Mouse (Mus musculus) stomach, embryonic 15.5 days (tissue): ENCODE results near the gene Herpud2. TPM values are rescaled to one million over a fixed set of nuclear protein-coding genes. Genes with fewer than 3 reads are reported as not detected.
A peak's percentile ranks its signal among the peaks of the same experiment; 100 is the strongest.

Experiments
- ATAC-seq: fragments of 200-750 bp; cut with Nextera tagmentation; 2 replicates; pipeline ENCODE4 v1.8.0; 2017; ENCODE audit warnings: low read depth, moderate number of reproducible peaks, moderate TSS enrichment; ENCODE audit not compliant: insufficient read depth, low FRiP score
- H3K27ac ChIP-seq: fragments of 300-500 bp; sonication (generic); 2 replicates; pipeline ENCODE4 v1.5.1; 2015; ENCODE audit warnings: mild to moderate bottlenecking, inconsistent platforms
- H3K27me3 ChIP-seq: fragments of 300-500 bp; sonication (generic); replicated peaks from 2 replicates; pipeline ENCODE4 v1.6.1; 2015; ENCODE audit warnings: inconsistent platforms
- H3K36me3 ChIP-seq: fragments of 300-500 bp; sonication (generic); 2 replicates; pipeline ENCODE4 v1.6.1; 2015; ENCODE audit warnings: inconsistent platforms
- H3K4me1 ChIP-seq: fragments of 300-500 bp; sonication (generic); 2 replicates; pipeline ENCODE4 v1.6.1; 2015; ENCODE audit warnings: inconsistent platforms
- H3K4me2 ChIP-seq: fragments of 300-500 bp; sonication (generic); 2 replicates; pipeline ENCODE4 v1.6.1; 2015; ENCODE audit warnings: mild to moderate bottlenecking, inconsistent platforms
- H3K4me3 ChIP-seq: fragments of 300-500 bp; sonication (generic); replicated peaks from 2 replicates; pipeline ENCODE4 v1.5.1; 2015; ENCODE audit warnings: inconsistent platforms
- H3K9ac ChIP-seq: fragments of 300-500 bp; sonication (generic); 2 replicates; pipeline ENCODE4 v1.6.1; 2015; ENCODE audit warnings: inconsistent platforms
- H3K9me3 ChIP-seq: fragments of 300-500 bp; sonication (generic); 2 replicates; pipeline ENCODE4 v1.6.1; 2016; ENCODE audit warnings: inconsistent platforms
- WGBS: fragments of 180-500 bp; shearing (Covaris S2); methylation state at CpG from one replicate; pipeline ENCODE4 v1.1.7; 2015; 5-methylcytosine and 5-hydroxymethylcytosine counted together
- polyA plus RNA-seq: library from polyadenylated mRNA; unstranded; fragments of >200 nt; fragmentation: Nextera tagmentation; extraction: Ambion mirVana; gene quantifications from 2 replicates; pipeline ENCODE4 v1.2.1, GENCODE M21; 2015

The Herpud2 gene
- polyA plus RNA-seq, 1 experiment from 2014 or later, result 31.0 TPM

DNA sequence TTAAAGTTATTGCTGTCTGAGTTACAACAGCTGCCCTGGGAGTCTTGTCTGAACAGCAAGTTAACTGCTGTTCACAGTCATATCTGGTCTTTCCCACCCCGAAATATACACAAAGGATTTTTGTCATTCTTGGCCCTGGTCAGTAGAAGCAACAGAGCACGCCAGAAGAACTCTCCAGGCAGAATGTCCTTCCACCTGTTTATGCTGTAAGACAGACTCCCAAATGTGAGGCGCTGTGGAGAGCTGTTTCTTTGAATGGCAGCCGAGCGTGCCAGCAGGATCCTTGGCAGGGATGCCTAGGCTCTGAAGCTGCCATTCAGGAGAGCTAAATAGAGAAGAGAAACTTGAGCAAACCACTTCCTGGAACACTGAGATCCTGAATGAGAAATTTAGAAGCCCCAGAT, 23.4 kb upstream of the Herpud2 start:
- H3K27ac ChIP-seq, result peak overlapping the region; percentile 62
- no peaks in the 10 kb centered on the region for H3K27me3 ChIP-seq
- no peak overlapping the region for H3K9ac ChIP-seq
- H3K4me1 ChIP-seq, result peaks cover 23% of the 10 kb centered on the region
- no peaks in the 10 kb centered on the region for H3K36me3 ChIP-seq
- no peaks in the 10 kb centered on the region for H3K9me3 ChIP-seq
- ATAC-seq, result peak; percentile 32; the same call in 1 of the 2 replicates
- H3K4me2 ChIP-seq, result peak overlapping the region; percentile 35
- H3K4me3 ChIP-seq, result no peak overlapping the region; the same call in 1 of the 2 replicates
- WGBS, result 38% methylated on average over 5 of the region's 5 CpGs

DNA sequence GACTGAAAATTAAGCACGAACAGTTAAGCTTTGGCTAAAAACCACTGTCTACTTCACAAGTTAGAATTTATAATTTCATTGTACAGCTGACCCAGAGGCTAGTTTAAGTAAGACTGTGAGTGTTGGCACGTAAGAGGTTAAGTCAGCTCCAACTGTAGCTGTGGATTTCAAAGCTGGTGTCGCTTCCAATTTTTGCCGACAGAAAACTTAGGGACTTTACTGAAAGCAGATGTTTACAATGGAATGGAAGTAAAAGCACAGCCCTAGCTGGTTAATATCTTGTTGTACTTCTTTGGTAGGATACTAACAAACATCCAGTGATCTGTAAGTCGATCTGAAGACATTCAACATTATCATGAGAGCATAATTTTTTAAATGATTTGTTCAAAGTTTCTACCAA, 23.0 kb upstream of the Herpud2 start:
- H3K4me1 ChIP-seq, result peaks cover 23% of the 10 kb centered on the region
- 43% methylated on average over 5 of the region's 5 CpGs for WGBS
- peak overlapping the region; percentile 35 for H3K4me2 ChIP-seq
- no peaks in the 10 kb centered on the region for H3K36me3 ChIP-seq
- peak overlapping the region; percentile 62 for H3K27ac ChIP-seq
- H3K4me3 ChIP-seq, result no peak overlapping the region
- H3K9me3 ChIP-seq, result no peaks in the 10 kb centered on the region
- no peak for ATAC-seq
- H3K27me3 ChIP-seq, result no peaks in the 10 kb centered on the region
- no peak overlapping the region for H3K9ac ChIP-seq

DNA sequence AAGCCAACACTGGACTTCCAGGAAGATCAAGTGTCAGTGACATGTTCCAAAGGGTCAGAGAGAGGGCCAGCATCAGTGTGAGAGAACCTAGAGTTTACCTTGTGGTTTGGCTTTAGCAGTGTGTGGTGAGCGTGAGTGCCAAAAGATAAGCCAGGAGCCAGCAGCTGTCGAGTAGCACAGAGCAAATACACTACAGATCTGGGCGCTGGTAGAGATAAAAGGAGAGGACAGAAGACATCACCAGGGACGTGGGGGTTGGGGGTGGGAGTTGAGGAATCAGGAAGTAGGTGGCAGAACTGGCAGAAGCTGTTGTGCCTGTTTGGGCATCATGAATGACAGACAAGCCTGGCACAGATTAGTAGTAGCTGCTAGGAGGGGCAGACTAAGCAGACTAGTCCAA, 21.6 kb upstream of the Herpud2 start:
- peak; percentile 77 for ATAC-seq
- H3K27me3 ChIP-seq, result no peaks in the 10 kb centered on the region
- no peak overlapping the region for H3K4me2 ChIP-seq
- H3K9ac ChIP-seq, result no peak overlapping the region
- H3K27ac ChIP-seq, result peak overlapping the region; percentile 31; the same call in 1 of the 2 replicates
- 44% methylated on average over 4 of the region's 4 CpGs for WGBS
- no peak overlapping the region for H3K4me3 ChIP-seq
- H3K36me3 ChIP-seq, result no peaks in the 10 kb centered on the region
- peaks cover 23% of the 10 kb centered on the region for H3K4me1 ChIP-seq
- H3K9me3 ChIP-seq, result no peaks in the 10 kb centered on the region

DNA sequence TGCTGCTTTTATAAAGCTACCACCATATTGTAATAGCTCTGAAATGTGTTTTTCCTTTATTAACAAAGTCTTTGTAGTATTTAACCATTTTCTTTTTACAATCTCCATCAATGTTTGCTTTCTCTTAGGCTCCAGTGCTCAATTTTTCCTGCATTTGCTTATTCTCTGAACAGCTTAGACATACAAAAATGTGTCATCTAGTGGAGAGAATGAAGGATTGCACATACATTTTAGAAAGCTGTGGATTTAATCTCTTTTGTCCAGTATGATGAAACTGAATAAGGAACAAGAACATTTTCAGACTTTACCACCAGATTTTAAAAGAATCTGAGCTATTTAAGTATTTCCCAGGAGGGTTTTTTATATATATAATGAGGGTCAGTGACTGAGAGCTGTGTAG, 18.0 kb upstream of the Herpud2 start:
- Histone ChIP-seq H3K36me3 (no peaks in the 10 kb centered on the region), H3K27me3 (no peaks in the 10 kb centered on the region), H3K4me1 (0 out of 2 replicates have a peak, but pooled peaks cover 9% of the 10 kb centered on the region), H3K27ac (peak overlapping the region; percentile 40; the same call in 1 of the 2 replicates), H3K9ac (no peak overlapping the region), H3K9me3 (no peaks in the 10 kb centered on the region), H3K4me3 (no peak overlapping the region), H3K4me2 (no peak overlapping the region)
- no peak for ATAC-seq

DNA sequence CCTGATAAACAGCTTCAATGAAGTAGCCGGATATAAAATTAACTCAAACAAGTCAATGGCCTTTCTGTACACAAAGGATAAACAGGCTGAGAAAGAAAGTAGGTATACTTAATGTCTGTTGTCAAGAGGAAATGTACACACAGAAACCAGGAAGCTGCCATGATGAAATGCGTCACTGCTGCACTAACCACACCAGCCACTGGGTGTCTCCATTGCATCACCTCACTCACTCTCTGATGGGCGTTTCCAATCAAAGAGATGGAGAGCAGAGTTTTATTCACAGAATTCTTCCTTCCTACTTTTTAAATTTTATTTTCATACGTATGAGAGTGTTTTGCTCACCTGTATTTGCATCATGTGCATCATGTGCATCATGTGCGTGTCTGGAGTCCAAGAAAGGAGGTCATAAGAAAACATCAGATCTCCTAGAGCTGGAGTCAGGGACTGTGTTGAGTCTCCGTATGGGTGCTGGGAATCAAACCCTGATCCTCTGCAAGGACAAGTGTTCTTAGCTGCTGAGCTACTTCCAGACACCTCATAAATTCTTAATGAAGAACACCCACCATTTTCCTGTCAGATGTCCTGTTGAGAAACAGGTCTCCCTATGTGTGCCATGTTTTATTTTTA, 16.0 kb upstream of the Herpud2 start:
- Histone ChIP-seq H3K36me3 (no peaks in the 10 kb centered on the region), H3K27me3 (no peaks in the 10 kb centered on the region), H3K9me3 (no peaks in the 10 kb centered on the region), H3K27ac (no peak overlapping the region), H3K9ac (no peak overlapping the region), H3K4me2 (no peak overlapping the region), H3K4me1 (no peaks in the 10 kb centered on the region), H3K4me3 (no peak overlapping the region)
- 29% methylated on average over 6 of the region's 6 CpGs for WGBS
- peak; percentile 50; the same call in 1 of the 2 replicates for ATAC-seq

DNA sequence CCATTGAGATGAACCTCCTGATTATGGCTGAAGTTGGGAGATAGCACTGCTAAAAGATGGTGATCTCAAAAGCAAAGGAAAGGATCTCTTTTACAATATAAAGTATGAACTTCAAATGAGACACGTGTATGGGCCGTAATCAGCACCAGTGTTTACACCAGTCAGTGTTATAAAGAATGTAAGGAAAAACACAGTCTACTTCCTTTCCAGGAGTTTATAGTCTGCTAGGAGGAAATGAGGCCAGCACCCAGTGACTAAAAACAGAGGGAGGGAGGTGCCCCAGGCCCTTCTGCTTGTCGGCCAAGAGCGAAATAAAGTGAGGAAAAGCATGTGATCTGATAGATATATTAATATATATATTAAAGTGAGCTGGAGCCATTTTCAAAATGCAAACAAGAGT, 6.6 kb upstream of the Herpud2 start:
- H3K4me1 ChIP-seq, result no peaks in the 10 kb centered on the region
- no peak overlapping the region for H3K9ac ChIP-seq
- no peaks in the 10 kb centered on the region for H3K27me3 ChIP-seq
- no peaks in the 10 kb centered on the region for H3K9me3 ChIP-seq
- H3K27ac ChIP-seq, result no peak overlapping the region
- H3K4me2 ChIP-seq, result no peak overlapping the region
- no peak overlapping the region for H3K4me3 ChIP-seq
- 45% methylated on average over 4 of the region's 4 CpGs for WGBS
- ATAC-seq, result no peak
- H3K36me3 ChIP-seq, result no peaks in the 10 kb centered on the region

DNA sequence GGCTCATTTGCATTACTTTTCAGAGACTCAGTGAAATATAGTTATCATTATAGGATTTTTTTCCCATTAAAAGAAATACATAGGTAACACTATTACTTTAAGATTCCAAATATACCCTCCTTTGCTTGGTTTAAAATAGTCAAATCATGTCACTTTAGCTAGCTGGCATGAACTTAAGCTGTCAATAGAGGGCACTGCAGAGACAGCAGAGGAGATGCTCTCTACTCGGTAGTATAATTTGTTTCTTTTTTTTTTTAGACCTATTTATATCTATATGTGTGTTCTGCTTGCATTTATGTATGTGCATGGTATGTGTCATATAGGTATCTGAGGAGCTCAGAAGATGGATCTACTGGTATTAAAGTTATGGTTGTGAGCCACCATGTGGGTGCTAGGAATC, 4.8 kb upstream of the Herpud2 start:
- WGBS, result 20% methylated on average over 1 of the region's 1 CpGs
- no peak for ATAC-seq
- no peak overlapping the region for H3K9ac ChIP-seq
- H3K4me2 ChIP-seq, result no peak overlapping the region
- H3K36me3 ChIP-seq, result no peaks in the 10 kb centered on the region
- no peak overlapping the region for H3K4me3 ChIP-seq
- H3K4me1 ChIP-seq, result peaks cover 6% of the 10 kb centered on the region; the same call in 1 of the 2 replicates
- no peaks in the 10 kb centered on the region for H3K9me3 ChIP-seq
- no peaks in the 10 kb centered on the region for H3K27me3 ChIP-seq
- H3K27ac ChIP-seq, result no peak overlapping the region

DNA sequence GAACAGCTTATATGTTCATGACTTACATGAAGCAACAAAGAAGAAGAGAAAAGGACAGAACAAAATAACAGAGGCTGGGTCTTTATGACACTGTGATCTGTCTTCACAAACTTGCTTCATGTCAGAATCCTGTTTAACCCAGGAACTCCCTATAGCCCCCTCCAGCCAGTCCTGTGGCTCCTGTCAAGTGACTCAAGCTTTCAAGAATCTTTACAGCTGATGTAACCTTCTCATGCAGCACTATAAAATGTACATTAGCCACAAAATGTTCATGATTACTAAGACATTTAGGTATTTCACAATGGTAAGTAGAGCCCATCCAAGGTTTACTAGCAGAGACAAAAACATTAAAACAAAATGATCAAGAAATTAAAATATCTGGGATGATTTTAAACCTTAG, 1.4 kb upstream of the Herpud2 start:
- no peak overlapping the region for H3K4me2 ChIP-seq
- H3K4me1 ChIP-seq, result peaks cover 13% of the 10 kb centered on the region
- H3K27me3 ChIP-seq, result no peaks in the 10 kb centered on the region
- H3K4me3 ChIP-seq, result no peak overlapping the region
- no peak overlapping the region for H3K9ac ChIP-seq
- ATAC-seq, result no peak
- H3K36me3 ChIP-seq, result no peaks in the 10 kb centered on the region
- H3K27ac ChIP-seq, result no peak overlapping the region
- H3K9me3 ChIP-seq, result no peaks in the 10 kb centered on the region

DNA sequence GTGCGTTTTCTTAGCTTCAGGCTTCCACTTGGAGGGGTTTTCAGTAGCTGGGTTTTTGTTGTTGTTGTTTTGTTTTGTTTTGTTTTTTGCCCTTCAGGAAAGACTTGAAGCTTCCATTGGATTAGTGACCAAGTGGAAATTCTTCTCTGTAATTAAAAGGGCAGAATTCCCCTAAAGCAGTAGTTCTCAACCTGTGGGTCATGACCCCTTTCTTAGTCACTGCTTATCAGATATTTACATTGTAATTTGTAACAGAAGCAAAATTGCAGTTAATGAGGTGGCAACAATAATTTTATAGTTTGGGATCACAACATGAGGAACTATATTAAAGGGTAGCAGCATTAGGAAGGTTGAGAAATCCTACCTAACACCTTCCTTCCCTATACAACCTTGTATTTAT, 837 bp upstream of the Herpud2 start:
- H3K4me1 ChIP-seq, result peaks cover 13% of the 10 kb centered on the region
- WGBS, result 6% methylated on average over 1 of the region's 1 CpGs
- no peaks in the 10 kb centered on the region for H3K9me3 ChIP-seq
- no peak for ATAC-seq
- no peaks in the 10 kb centered on the region for H3K36me3 ChIP-seq
- H3K27ac ChIP-seq, result peak overlapping the region; percentile 100
- no peaks in the 10 kb centered on the region for H3K27me3 ChIP-seq
- H3K4me2 ChIP-seq, result peak overlapping the region; percentile 71
- no peak overlapping the region; the same call in 1 of the 2 replicates for H3K9ac ChIP-seq
- peak overlapping the region; percentile 89 for H3K4me3 ChIP-seq

DNA sequence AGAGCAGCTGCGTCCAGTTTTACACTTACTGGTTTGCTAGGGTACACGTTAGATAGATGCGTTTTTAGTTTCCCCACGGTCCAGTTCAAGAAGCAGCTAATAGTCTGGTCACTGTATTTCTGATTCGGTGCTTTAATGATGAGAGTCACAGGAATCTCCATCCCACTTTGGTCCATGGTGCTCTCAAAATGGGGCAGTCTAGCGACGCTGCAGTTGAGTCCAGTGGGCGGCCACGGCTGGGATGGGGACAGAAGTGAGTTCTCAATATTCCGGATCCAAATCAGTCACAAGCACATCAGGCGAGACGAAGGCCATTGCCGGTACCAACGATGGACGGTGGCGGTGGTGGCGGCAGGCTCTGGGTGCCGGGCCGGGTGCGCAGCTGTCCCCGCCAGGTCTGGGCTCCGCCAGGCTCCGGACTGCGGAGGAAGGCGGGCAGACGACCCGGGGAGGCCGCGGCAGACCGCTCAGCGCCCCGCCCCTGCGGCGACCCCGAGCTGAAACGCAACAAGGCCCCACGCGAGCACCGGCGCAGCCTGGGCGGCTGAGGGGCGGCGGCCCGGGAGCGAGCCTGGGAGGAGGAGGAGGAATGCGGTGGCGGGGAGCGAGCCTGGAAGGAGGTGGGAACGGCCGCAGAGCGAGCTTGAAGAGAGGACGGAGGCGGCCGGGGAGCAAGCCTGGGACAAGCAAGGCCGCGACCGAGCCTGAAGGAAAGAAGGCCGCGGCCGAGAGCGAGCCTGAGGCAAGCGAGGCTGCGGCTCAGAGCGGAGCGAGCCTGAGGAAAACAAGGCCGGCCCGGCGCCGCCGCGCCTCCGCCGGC, 619 bp downstream of the Herpud2 start:
- H3K36me3 ChIP-seq, result no peaks in the 10 kb centered on the region
- peaks cover 13% of the 10 kb centered on the region for H3K4me1 ChIP-seq
- no peaks in the 10 kb centered on the region for H3K27me3 ChIP-seq
- WGBS, result under 1% methylated on average over 70 of the region's 73 CpGs
- H3K27ac ChIP-seq, result peak overlapping the region; percentile 100
- peak overlapping the region; percentile 71 for H3K4me2 ChIP-seq
- H3K4me3 ChIP-seq, result peak overlapping the region; percentile 89
- peak; percentile 77 for ATAC-seq
- H3K9ac ChIP-seq, result peak overlapping the region; percentile 94
- no peaks in the 10 kb centered on the region for H3K9me3 ChIP-seq

DNA sequence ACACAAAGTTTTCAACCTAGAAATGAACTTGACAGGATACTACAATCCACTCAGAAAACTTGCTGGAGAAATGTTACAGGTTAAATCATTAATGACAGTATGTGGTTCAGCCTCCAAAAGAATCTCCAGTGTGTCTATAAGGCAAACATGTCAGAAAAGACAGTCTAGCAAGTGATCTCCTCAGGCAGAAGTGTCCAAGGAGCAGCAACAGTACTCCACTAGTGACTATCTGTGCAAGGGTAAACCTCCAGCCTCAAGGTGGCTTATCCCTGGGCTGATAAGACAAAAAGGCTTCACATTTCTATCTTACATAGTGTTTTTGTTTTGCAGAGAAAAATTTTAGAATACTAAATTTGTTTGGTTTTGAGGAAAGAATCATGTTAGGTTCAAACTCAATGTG, 2.9 kb downstream of the Herpud2 start:
- no peaks in the 10 kb centered on the region for H3K9me3 ChIP-seq
- peaks cover 13% of the 10 kb centered on the region for H3K4me1 ChIP-seq
- H3K27ac ChIP-seq, result no peak overlapping the region
- no peak for ATAC-seq
- no peaks in the 10 kb centered on the region for H3K36me3 ChIP-seq
- no peaks in the 10 kb centered on the region for H3K27me3 ChIP-seq
- no peak overlapping the region for H3K9ac ChIP-seq
- no peak overlapping the region for H3K4me3 ChIP-seq
- H3K4me2 ChIP-seq, result peak overlapping the region; percentile 31

DNA sequence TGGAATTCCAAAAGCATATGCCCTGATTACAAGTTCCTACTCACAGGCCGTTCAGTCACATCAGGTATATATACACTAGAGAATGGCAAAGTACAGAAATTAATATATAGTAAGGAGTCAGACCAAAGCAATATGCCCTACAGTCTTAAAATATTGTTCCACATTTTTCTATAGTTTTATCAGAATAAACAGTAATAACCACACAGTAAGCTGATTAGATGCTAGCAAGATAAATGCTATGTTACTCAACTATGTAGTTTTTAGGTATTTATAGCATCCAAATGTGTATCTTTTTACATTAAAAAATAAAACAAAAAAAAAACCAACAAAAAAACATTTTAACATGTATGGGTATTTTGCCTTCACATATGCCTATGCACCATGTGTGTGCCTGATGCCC, 5.7 kb downstream of the Herpud2 start:
- WGBS, result 63% methylated on average over 1 of the region's 1 CpGs
- H3K4me2 ChIP-seq, result no peak overlapping the region
- H3K27me3 ChIP-seq, result no peaks in the 10 kb centered on the region
- no peak overlapping the region for H3K4me3 ChIP-seq
- peaks cover 7% of the 10 kb centered on the region; the same call in 1 of the 2 replicates for H3K4me1 ChIP-seq
- H3K9me3 ChIP-seq, result no peaks in the 10 kb centered on the region
- H3K27ac ChIP-seq, result no peak overlapping the region
- H3K9ac ChIP-seq, result no peak overlapping the region
- H3K36me3 ChIP-seq, result no peaks in the 10 kb centered on the region
- ATAC-seq, result no peak
